Mouse (Mus musculus): Measurements from ENCODE around the gene Pabpc6. TPM values are rescaled to one million over a fixed set of nuclear protein-coding genes. Genes with fewer than 3 reads are reported as not detected.

The Pabpc6 gene
- not detected for total RNA-seq (2021)

GRCm38 (mm10) chr17:9669283-9669905 is at the start of gene Pabpc6:
Pabpc6 (minus strand) TSS chr17:9669717.
- intact Hi-C loops (cut with DNase I) = no loop called here
- no peak for DNase-seq

DNA sequence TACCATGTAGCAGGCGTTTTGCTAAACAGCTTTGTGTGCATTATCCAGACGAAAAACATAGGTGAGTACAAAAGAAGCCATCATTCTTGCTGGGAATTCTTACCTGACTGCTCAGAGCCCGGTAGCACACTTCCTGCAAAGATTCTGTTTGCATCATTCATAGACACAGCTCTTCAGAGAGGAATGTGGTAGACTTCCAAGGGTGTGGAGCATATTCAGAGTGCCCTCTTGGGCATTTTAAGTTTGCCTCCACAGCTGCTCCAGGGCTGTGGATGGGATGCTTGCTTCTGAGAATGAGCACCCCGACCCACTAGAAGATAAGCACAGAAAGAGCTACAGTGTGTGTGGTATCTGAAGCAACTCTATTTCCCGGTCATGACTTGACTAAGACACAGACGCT is 41.4 kb upstream of the Pabpc6 start:
- DNase-seq = no peak
- intact Hi-C loops (cut with DNase I) = no loop called here

- intact Hi-C loops (cut with DNase I) = no loop called here
- DNase-seq = no peak
Observed at GRCm38 (mm10) chr17:9708888-9709287, 39.4 kb upstream of the Pabpc6 start.

- intact Hi-C loops (cut with DNase I) = no loop called here
- DNase-seq = no peak
Observed at GRCm38 (mm10) chr17:9707356-9707755, 37.8 kb upstream of the Pabpc6 start.

- no peak for DNase-seq
Observed at GRCm38 (mm10) chr17:9697763-9698162, 28.2 kb upstream of the Pabpc6 start.

DNA sequence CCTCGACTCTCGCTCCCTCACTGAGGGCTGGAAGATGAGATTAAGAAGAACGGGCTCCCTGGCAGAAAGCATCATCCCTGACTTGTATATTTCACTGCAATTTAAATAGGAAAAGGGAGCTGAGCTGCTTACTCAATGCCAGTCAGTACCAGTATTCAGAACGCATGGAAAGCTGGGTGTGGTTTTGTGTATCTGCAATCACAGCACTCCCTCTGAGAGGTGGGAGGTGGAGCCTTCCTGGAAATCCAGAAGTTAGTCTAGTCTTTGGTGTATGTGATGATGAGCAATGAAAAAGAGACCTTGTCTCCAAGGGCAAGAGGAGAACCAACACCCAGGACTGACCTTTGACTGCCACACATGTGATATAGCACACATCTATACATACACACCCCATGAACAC is 21.7 kb upstream of the Pabpc6 start:
- no peak for DNase-seq
- intact Hi-C loops (cut with DNase I) = no loop called here

More at GRCm38 (mm10) chr17:9697763-9698162, 28.2 kb upstream of the Pabpc6 start:
- intact Hi-C loops (cut with DNase I) = no loop called here

DNA sequence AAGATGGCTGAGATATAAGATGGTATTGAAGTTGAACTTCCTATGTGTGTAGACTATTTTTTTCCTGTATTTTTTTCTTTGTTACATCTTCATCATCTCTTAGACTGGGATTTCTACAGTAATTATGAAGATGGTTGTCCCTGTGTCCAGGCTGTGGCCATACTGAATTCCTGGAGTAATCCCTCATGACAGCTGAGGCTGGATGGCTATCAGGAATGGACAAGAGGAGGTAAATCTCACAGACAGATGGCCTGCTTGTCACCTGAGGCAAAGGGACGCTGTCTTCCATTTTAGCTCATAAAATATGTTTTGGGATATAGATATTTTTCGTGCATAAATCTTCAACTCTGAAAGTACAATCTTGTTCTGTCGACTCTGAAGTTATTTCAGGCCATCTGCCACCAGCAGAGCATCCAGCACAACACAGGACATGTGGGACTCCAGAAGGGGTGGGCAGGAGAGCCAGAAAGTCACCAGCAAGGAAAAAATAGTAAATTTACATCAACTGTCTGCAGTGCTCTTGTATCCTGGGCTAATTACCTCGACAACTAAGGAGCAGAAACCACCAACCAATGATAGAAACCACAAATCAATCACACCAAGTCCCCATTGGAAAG is 14.1 kb upstream of the Pabpc6 start:
- intact Hi-C loops (cut with DNase I) = no loop called here
- no peak for DNase-seq

- DNase-seq = no peak
- intact Hi-C loops (cut with DNase I) = no loop called here
Observed at GRCm38 (mm10) chr17:9680741-9681140, 11.2 kb upstream of the Pabpc6 start.

- intact Hi-C loops (cut with DNase I) = no loop called here
- no peak for DNase-seq
Observed at GRCm38 (mm10) chr17:9675175-9675789, 5.8 kb upstream of the Pabpc6 start.

DNA sequence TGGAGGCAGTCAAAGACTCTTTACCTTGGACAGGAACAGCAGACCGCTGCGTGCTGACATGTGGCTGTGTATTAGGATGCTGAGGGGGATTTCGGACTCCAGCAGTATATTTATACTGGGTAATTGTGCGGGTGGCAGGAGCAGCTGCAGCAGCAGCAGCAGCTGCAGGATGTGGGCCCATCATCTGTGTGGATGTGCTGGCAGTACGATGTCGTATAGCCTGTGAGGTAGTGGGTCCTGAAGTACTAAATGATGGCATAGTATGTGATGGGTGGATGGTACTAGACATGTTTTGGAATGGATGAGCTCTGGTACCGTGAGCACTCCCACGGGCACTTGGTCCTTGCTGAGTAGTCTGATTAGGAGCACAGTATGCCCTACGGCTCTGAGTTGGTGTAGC is 1.6 kb downstream of the Pabpc6 start:
- DNase-seq = no peak
- intact Hi-C loops (cut with DNase I) = no loop called here

- DNase-seq = no peak
- intact Hi-C loops (cut with DNase I) = no loop called here
Observed at GRCm38 (mm10) chr17:9658651-9659050, 10.9 kb downstream of the Pabpc6 start.

DNA sequence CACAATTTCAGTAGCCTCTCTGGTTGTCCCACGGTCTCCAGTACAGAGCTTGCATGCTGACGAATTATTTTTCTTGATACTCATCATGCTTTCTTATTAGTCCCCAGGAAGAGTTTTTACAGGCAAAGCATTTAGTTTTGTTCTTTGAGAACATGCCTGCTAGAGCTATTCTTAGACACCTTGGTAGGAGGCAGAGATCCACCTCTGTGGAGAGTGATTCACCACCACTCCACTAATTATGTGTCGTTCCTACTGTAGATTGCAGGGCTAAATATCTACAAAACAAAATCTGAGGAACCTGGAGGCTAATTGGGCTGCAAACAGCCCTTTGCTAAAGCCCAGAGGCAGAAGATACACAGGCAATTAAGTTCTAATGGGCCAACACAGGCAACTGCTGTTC is 15.4 kb downstream of the Pabpc6 start:
- intact Hi-C loops (cut with DNase I) = no loop called here
- no peak for DNase-seq

GRCm38 (mm10) chr17:9647644-9648043 is 21.9 kb downstream of the Pabpc6 start:
- intact Hi-C loops (cut with DNase I) = no loop called here
- DNase-seq = no peak

DNA sequence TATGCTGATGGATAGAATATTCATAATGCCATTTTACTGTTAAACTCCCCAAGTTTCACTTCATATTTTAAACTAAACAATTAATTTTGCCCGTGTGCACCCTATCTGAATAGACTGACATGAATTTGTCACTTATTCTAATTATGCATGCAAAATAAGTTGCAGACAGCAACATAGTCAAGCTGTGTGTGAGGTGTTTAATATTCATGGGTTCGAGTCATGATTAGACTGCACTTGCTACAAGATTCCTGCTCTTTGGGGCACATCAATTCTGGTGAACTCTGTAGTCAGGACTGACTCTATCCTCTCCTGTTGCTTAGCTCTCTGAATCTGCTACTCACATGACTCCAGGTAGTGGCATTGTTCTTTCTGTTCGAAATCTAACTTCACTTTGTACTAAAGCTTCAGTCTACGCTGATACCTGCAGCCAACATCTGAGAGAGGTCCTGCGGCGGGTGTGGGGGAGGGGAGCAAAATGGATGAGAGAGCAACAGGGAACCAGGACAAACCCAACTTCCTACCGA is 25.8 kb downstream of the Pabpc6 start:
- DNase-seq = no peak
- intact Hi-C loops (cut with DNase I) = no loop called here

DNA sequence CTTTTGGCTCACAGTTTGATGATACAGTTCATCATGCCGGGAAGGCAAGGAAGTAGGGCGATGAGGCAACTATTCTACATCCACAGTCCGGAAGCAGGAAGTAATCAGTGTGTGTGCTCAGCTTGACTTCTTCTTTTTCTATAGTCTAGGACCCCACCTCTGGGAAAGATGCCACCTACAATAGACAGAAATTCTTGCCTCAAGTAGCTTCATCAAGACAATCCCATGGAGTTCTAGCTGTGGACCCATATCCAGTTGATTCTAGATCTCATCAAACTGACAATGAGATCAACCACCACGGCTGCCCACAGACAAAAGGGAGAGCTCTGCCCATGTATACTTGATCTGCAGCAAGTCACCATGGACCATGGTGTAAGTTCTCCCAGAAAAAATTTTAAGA is 32.5 kb downstream of the Pabpc6 start:
- no peak for DNase-seq
- intact Hi-C loops (cut with DNase I) = no loop called here

DNA sequence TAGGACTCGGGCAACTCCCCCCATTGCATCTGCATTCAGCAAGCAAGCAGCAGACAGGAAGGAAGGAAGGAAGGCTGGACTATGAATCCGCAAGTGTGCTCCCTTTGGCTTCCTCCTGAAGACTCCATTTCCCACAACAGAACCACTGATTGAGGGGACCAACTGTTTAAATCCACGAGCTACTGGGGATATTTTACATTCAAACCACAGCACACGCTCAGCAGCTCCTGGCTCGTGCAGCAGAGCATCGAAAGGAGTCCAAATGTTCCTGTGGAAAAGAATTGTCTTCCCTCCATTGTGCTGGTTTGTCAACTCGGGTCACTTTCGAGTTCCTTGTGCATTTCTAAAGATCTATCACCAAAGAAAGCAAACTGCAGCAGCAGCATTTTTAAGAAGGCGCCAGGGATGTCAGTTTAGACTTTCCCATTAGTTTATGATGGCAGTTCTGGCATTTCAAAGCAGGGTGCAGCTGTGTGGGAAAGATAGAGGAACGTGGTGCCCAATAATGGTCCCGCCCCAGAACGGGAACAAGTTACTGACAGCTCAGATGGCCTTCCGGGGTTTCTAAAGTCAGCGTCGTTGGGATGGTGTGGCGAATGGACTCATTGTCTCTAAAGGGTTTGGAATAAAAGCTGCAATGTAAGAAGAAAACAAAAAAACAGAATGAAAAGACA is 36.8 kb downstream of the Pabpc6 start:
- intact Hi-C loops (cut with DNase I) = no loop called here
- no peak for DNase-seq

- intact Hi-C loops (cut with DNase I) = no loop called here
Observed at GRCm38 (mm10) chr17:9632140-9632539, 37.4 kb downstream of the Pabpc6 start.

GRCm38 (mm10) chr17:9631081-9631480 is 38.4 kb downstream of the Pabpc6 start:
- intact Hi-C loops (cut with DNase I) = no loop called here

More at GRCm38 (mm10) chr17:9632140-9632539, 37.4 kb downstream of the Pabpc6 start:
- no peak for DNase-seq

GRCm38 (mm10) chr17:9627011-9627410 is 42.5 kb downstream of the Pabpc6 start:
- intact Hi-C loops (cut with DNase I) = no loop called here
- no peak for DNase-seq

More at GRCm38 (mm10) chr17:9631081-9631480, 38.4 kb downstream of the Pabpc6 start:
- DNase-seq = no peak

Data from heart, postnatal 36 days (tissue).